Mouse (Mus musculus) bone marrow macrophage, adult 2 months (primary cell): Measurements from ENCODE around the gene Tspan5.

Experiments used
- CTCF ChIP-seq: IDR thresholded peaks from 2 replicates; pipeline ENCODE4 v1.5.1; 2012; ENCODE audit warnings: low read depth, mild to moderate bottlenecking, low read length, moderate library complexity
- POLR2A ChIP-seq: IDR thresholded peaks from 2 replicates; pipeline ENCODE4 v1.6.1; 2012; ENCODE audit warnings: mild to moderate bottlenecking, low read depth, low read length, borderline replicate concordance

DNA sequence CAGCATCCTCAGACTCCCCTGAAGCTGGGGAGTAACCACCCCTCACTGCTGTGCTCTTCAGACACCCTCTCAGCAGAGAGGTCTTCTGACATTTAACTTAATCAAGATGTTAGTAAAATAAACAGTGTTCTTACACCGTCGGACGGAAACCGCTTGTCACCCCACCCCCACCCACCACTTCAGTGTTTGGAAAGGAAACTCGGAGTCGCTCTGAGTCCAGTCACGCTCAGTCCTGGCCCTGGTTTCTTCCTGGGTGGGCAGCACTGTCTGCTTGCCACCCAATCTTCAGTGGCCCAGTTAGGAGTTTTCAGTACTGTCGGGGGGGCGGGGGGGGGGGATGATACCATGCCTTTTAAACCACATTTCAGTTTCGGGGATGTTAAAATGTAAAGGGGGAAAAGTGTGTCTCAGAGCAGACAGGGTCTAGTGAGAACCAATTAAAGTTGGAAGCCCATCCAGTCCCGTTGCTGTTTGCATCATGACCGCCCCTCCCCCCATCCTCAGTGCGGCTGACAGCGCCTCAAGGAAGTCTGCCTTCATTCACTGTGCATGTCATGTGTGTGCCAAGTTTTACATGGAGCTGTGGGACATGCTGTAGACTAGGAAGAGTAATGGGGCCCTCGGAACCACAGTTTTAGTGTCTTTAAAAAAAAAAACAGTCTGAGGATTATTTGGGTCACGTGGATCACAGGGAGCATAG is 125.3 kb downstream of the Tspan5 start:
- TF ChIP-seq CTCF (no peak), POLR2A (no peak)
